15 mouse cellular contexts compared by ENCODE assay signal in genomic region chr2:157132686-157133540, GRCm38 (mm10). TPM values are rescaled to one million over a fixed set of nuclear protein-coding genes. Genes with fewer than 3 reads are reported as not detected.
DNase-seq lines count a peak whose midpoint lies in the region; ATAC-seq and TF ChIP-seq lines count a peak whose summit lies in the region.
"Had no signal": no experiment of that assay in that cellular context is flagged by ENCODE, and none has a peak within 500 bp of the region (broad histone marks: within the 10 kb centered on the region; RNA-seq: fewer than 3 reads in every experiment).

No protein-coding gene starts in this region.

- no peak for TF ChIP-seq RAD21 in CH12.LX (IDR thresholded peaks at IDR 0.05; ENCODE audit: low read depth, low read length)

- ATAC-seq in limb, embryonic 12.5 days (ENCODE audit: insufficient number of reproducible peaks, insufficient read depth, low FRiP score, low TSS enrichment, low read depth) = no peak
- ATAC-seq in liver, embryonic 16.5 days (ENCODE audit: low read depth) = no peak
- ATAC-seq: inflammation-experienced regulatory T-cells, adult 6 months had no signal

- H3K4me2 ChIP-seq in limb, embryonic 12.5 days = 0 out of 2 replicates have a peak overlapping the region, but pooled peaks have one; percentile 80
- H3K4me2 ChIP-seq in CH12.LX (ENCODE audit: insufficient read depth, low read depth, poor library complexity, severe bottlenecking) = peak overlapping the region; percentile 64
- H3K4me2 ChIP-seq in liver, embryonic 16.5 days (ENCODE audit: low read depth, low read length) = peak overlapping the region; percentile 97

- H3K9me3 ChIP-seq in limb, embryonic 12.5 days = no peaks in the 10 kb centered on the region
- no peaks in the 10 kb centered on the region for H3K9me3 ChIP-seq in limb, embryonic 10.5 days (replicated peaks)
- no peaks in the 10 kb centered on the region for H3K9me3 ChIP-seq in CH12.LX (replicated peaks; ENCODE audit: low read length)
- H3K9me3 ChIP-seq in liver, embryonic 16.5 days (replicated peaks; ENCODE audit: control insufficient read depth, low read length) = no peaks in the 10 kb centered on the region

- TF ChIP-seq EP300 in CH12.LX (IDR thresholded peaks at IDR 0.05; ENCODE audit: low read length) = no peak

- H3K27me3 ChIP-seq in limb, embryonic 12.5 days = no peaks in the 10 kb centered on the region
- no peaks in the 10 kb centered on the region for H3K27me3 ChIP-seq in limb, embryonic 10.5 days (ENCODE audit: low read depth, poor library complexity, severe bottlenecking)
- H3K27me3 ChIP-seq in CH12.LX (replicated peaks) = no peaks in the 10 kb centered on the region
- H3K27me3 ChIP-seq in liver, embryonic 16.5 days (ENCODE audit: control insufficient read depth, insufficient read depth, low read depth, low read length) = no peaks in the 10 kb centered on the region

- peaks cover 29% of the 10 kb centered on the region for H3K79me2 ChIP-seq in CH12.LX (replicated peaks; ENCODE audit: control insufficient read depth, extremely low read depth, insufficient read depth, poor library complexity, severe bottlenecking)

- H3K4me3 ChIP-seq in limb, embryonic 12.5 days (replicated peaks) = no peak overlapping the region
- H3K4me3 ChIP-seq in limb, embryonic 10.5 days = no peak overlapping the region
- H3K4me3 ChIP-seq in CH12.LX (replicated peaks in 1 of 3; ENCODE audit: low read depth in 2 of 3, low read length in 2 of 3, poor library complexity in 1 of 3) = peak overlapping the region in 1 of 3 experiments; percentile 13
- peak overlapping the region; percentile 35 for H3K4me3 ChIP-seq in bone marrow macrophage, adult 2 months (ENCODE audit: insufficient read depth, low read length)
- no peak overlapping the region; the same call in 1 of the 2 replicates for H3K4me3 ChIP-seq in liver, embryonic 16.5 days (ENCODE audit: low read depth, low read length)

- in situ Hi-C loops in CH12.LX (cut with MboI; ENCODE audit: low pct_ligation_motif_present, low pct_unique_long_range_greater_than_20kb, low sequenced_read_pairs) = loop anchor here (10.0 to 25.0 kb wide), 2 partner anchors 52 to 429 kb away; partner anchors contain the start of genes Blcap and Nnat

- dilution Hi-C loops in CH12.LX (cut with MboI; ENCODE audit: extremely low pct_ligation_motif_present, extremely low pct_unique_long_range_greater_than_20kb, low sequenced_read_pairs) = no loop called here

- H3K9ac ChIP-seq in limb, embryonic 12.5 days (replicated peaks) = no peak overlapping the region
- H3K9ac ChIP-seq in CH12.LX (ENCODE audit: insufficient read depth, low read depth) = peak overlapping the region; percentile 31
- no peak overlapping the region for H3K9ac ChIP-seq in liver, embryonic 16.5 days (ENCODE audit: low read depth, low read length)

- H3K4me1 ChIP-seq in limb, embryonic 12.5 days (replicated peaks) = 0 out of 2 replicates have a peak, but pooled peaks cover 4% of the 10 kb centered on the region
- peaks cover 16% of the 10 kb centered on the region for H3K4me1 ChIP-seq in limb, embryonic 10.5 days
- peaks cover 3 to 43% of the 10 kb centered on the region in 2 experiments; a peak in 3 of 4 replicates for H3K4me1 ChIP-seq in CH12.LX (ENCODE audit: control insufficient read depth in 1 of 2, insufficient read depth in 2 of 2)
- H3K4me1 ChIP-seq in bone marrow macrophage, adult 2 months (ENCODE audit: control insufficient read depth, insufficient read depth, low read length) = peaks cover 24% of the 10 kb centered on the region
- peaks cover 26% of the 10 kb centered on the region for H3K4me1 ChIP-seq in liver, embryonic 16.5 days (ENCODE audit: control insufficient read depth, low read depth, low read length)

- no peak overlapping the region for H3K27ac ChIP-seq in limb, embryonic 12.5 days
- no peak overlapping the region for H3K27ac ChIP-seq in limb, embryonic 10.5 days
- H3K27ac ChIP-seq in CH12.LX (ENCODE audit: insufficient read depth, low read depth) = peak overlapping the region; percentile 75
- H3K27ac ChIP-seq in bone marrow macrophage, adult 2 months (ENCODE audit: insufficient read depth, low read depth, low read length) = peak overlapping the region; percentile 80
- H3K27ac ChIP-seq in liver, embryonic 16.5 days (ENCODE audit: low read length) = no peak overlapping the region

- WGBS in limb, embryonic 12.5 days = 88% methylated on average over 3 of the region's 3 CpGs
- 83% methylated on average over 3 of the region's 3 CpGs for WGBS in limb, embryonic 10.5 days
- 63% methylated on average over 3 of the region's 3 CpGs for WGBS in liver, embryonic 16.5 days (ENCODE audit: insufficient replicate concordance)

- TF ChIP-seq POLR2A in CH12.LX (IDR thresholded peaks at IDR 0.05; ENCODE audit: low read depth, low read length) = no peak
- no peak for TF ChIP-seq POLR2A in bone marrow macrophage, adult 2 months (IDR thresholded peaks at IDR 0.05; ENCODE audit: borderline replicate concordance, low read depth, low read length)

- no peaks in the 10 kb centered on the region for H3K36me3 ChIP-seq in limb, embryonic 12.5 days
- peaks cover 3% of the 10 kb centered on the region; the same call in 1 of the 2 replicates for H3K36me3 ChIP-seq in limb, embryonic 10.5 days
- H3K36me3 ChIP-seq in CH12.LX (replicated peaks in 1 of 2; ENCODE audit: control insufficient read depth in 1 of 2, insufficient read depth in 1 of 2, low read length in 1 of 2) = no peaks in the 10 kb centered on the region
- H3K36me3 ChIP-seq in liver, embryonic 16.5 days (ENCODE audit: control insufficient read depth, insufficient read depth) = no peaks in the 10 kb centered on the region

- TF ChIP-seq CTCF in CH12.LX (conservative IDR thresholded peaks at IDR 0.05 in 1 of 2, IDR thresholded peaks at IDR 0.05 in 1 of 2; ENCODE audit: low read depth in 2 of 2, low read length in 2 of 2) = no peak; a peak in 1 of 4 replicates
- no peak for TF ChIP-seq CTCF in bone marrow macrophage, adult 2 months (IDR thresholded peaks at IDR 0.05; ENCODE audit: low read depth, low read length)

- DNase-seq in limb, embryonic 10.5 days (ENCODE audit: low spot score) = no peak
- no peak for DNase-seq in CH12.LX (ENCODE audit: extremely low read depth)
- no peak for DNase-seq in right cerebral cortex, postnatal 4 days
- DNase-seq in adrenal gland, adult 8-10 months = no peak
- DNase-seq: adrenal gland, postnatal 25 days; cerebellum, adult 11-12 months; kidney, postnatal 25 days; retina, postnatal 1 day had no signal

TF ChIP-seq in CH12.LX, 34 proteins besides CTCF, POLR2A, EP300 and RAD21:
- TF ChIP-seq SIN3A (IDR thresholded peaks at IDR 0.05; ENCODE audit: low read length) (0 out of 2 replicates have a peak, but pooled peaks have one; percentile 38), JUND (conservative IDR thresholded peaks at IDR 0.05; ENCODE audit: low read depth, low read length) (no peak), NELFE (IDR thresholded peaks at IDR 0.05; ENCODE audit: low read depth, low read length) (no peak), CHD2 (IDR thresholded peaks at IDR 0.05; ENCODE audit: low read length) (no peak), MEF2A (IDR thresholded peaks at IDR 0.05; ENCODE audit: borderline replicate concordance, low read depth, low read length) (no peak), HCFC1 (IDR thresholded peaks at IDR 0.05; ENCODE audit: low read depth, low read length) (no peak), RCOR1 (conservative IDR thresholded peaks at IDR 0.05; ENCODE audit: low read depth, low read length) (no peak), POLR2AphosphoS2 (IDR thresholded peaks at IDR 0.05; ENCODE audit: low read depth, low read length) (no peak), MAX (IDR thresholded peaks at IDR 0.05; ENCODE audit: low read length) (no peak), ZNF384 (IDR thresholded peaks at IDR 0.05; ENCODE audit: low read depth, low read length) (peak; percentile 23)
TF ChIP-seq in CH12.LX: peak in this region for 2.

RNA-seq across cellular contexts. Expression of gene Samhd1, which starts 2.2 kb away (rescaled TPM):
- polyA plus RNA-seq in limb, embryonic 12.5 days (2016; fragmentation: Nextera tagmentation; extraction: Ambion mirVana) = 25.6 and 27.3 TPM in 2 replicates
- polyA plus RNA-seq in limb, embryonic 10.5 days (2016; fragmentation: Nextera tagmentation; extraction: Ambion mirVana) = 24.0 and 27.3 TPM in 2 replicates
- 32.8 and 33.2 TPM in 2 replicates for total RNA-seq in CH12.LX (2012; rRNA removed)
- 67.9 and 79.7 TPM in 2 replicates for total RNA-seq in CH12.LX (2014; rRNA removed)
- 79.5 and 81.1 TPM in 2 replicates for polyA plus RNA-seq in CH12.LX (2012; ENCODE audit: insufficient read length, low read depth)
- polyA plus RNA-seq in bone marrow macrophage, adult 2 months (2012; ENCODE audit: insufficient read depth, insufficient read length, missing spikeins) = 496 and 503 TPM in 2 replicates
- 14.9 and 16.3 TPM in 2 replicates for polyA plus RNA-seq in liver, embryonic 16.5 days (2015; fragmentation: Nextera tagmentation; extraction: Ambion mirVana)
- total RNA-seq in adrenal gland, adult 8-10 months (2022) = 10 to 100 TPM; 22.4 to 38.9 (median 31.0) TPM

RNA-seq across cellular contexts. Expression of gene Tldc2, which starts 46.1 kb away (rescaled TPM):
- not detected in 2 replicates for polyA plus RNA-seq in limb, embryonic 12.5 days (2016; fragmentation: Nextera tagmentation; extraction: Ambion mirVana)
- not detected in 2 replicates for polyA plus RNA-seq in limb, embryonic 10.5 days (2016; fragmentation: Nextera tagmentation; extraction: Ambion mirVana)
- total RNA-seq in CH12.LX (2012; rRNA removed) (not detected in 2 replicates), CH12.LX (2014; rRNA removed) (not detected in 2 replicates)
- polyA plus RNA-seq in CH12.LX (2012; ENCODE audit: insufficient read length, low read depth) = not detected in 2 replicates
- not detected in 2 replicates for polyA plus RNA-seq in bone marrow macrophage, adult 2 months (2012; ENCODE audit: insufficient read depth, insufficient read length, missing spikeins)
- not detected in 2 replicates for polyA plus RNA-seq in liver, embryonic 16.5 days (2015; fragmentation: Nextera tagmentation; extraction: Ambion mirVana)
- total RNA-seq in adrenal gland, adult 8-10 months (2022) = not detected
- total RNA-seq: adrenal gland, postnatal 25 days; left cerebral cortex, adult 18-20 months had no signal
- polyA plus RNA-seq: heart, postnatal 0 days; inflammation-experienced regulatory T-cells, adult 6 months; neural tube, embryonic 11.5 days had no signal

RNA-seq across cellular contexts. Expression of gene Soga1, which starts 53.9 kb away (rescaled TPM):
- 5.0 and 5.6 TPM in 2 replicates for polyA plus RNA-seq in limb, embryonic 12.5 days (2016; fragmentation: Nextera tagmentation; extraction: Ambion mirVana)
- 5.3 and 5.7 TPM in 2 replicates for polyA plus RNA-seq in limb, embryonic 10.5 days (2016; fragmentation: Nextera tagmentation; extraction: Ambion mirVana)
- 1.0 and 2.0 TPM in 2 replicates for total RNA-seq in CH12.LX (2012; rRNA removed)
- total RNA-seq in CH12.LX (2014; rRNA removed) = 0.31 and 0.39 TPM in 2 replicates
- 1.8 and 2.0 TPM in 2 replicates for polyA plus RNA-seq in CH12.LX (2012; ENCODE audit: insufficient read length, low read depth)
- polyA plus RNA-seq in bone marrow macrophage, adult 2 months (2012; ENCODE audit: insufficient read depth, insufficient read length, missing spikeins) = 10.9 and 14.9 TPM in 2 replicates
- 1.4 and 1.8 TPM in 2 replicates for polyA plus RNA-seq in liver, embryonic 16.5 days (2015; fragmentation: Nextera tagmentation; extraction: Ambion mirVana)
- 10 to 100 TPM; 38.6 to 50.0 (median 46.5) TPM for total RNA-seq in adrenal gland, adult 8-10 months (2022)

Comparison
In these comparisons a context has a peak if more than half of its experiments do, and no peak if none do; other contexts are left out.
1. H3K27ac ChIP-seq: peak in CH12.LX (single experiment) and bone marrow macrophage, adult 2 months (single experiment); none in limb, embryonic 12.5 days (single experiment), limb, embryonic 10.5 days (single experiment) and liver, embryonic 16.5 days (single experiment).
2. Peak in every context shown above with its lines, with median percentiles within 50 percentile points of each other: H3K4me2 ChIP-seq.